Mouse (Mus musculus): Measurements from ENCODE around the gene Gm21188. TPM values are rescaled to one million over a fixed set of nuclear protein-coding genes. Genes with fewer than 3 reads are reported as not detected.
"Not testable (repeated sequence)": the region's sequence is repeated elsewhere in the genome, so short reads cannot be mapped to it uniquely, and the experiment has no call there.

Gm21188 gene
- total and polyA plus RNA-seq, 3 experiments, result not detected

DNA sequence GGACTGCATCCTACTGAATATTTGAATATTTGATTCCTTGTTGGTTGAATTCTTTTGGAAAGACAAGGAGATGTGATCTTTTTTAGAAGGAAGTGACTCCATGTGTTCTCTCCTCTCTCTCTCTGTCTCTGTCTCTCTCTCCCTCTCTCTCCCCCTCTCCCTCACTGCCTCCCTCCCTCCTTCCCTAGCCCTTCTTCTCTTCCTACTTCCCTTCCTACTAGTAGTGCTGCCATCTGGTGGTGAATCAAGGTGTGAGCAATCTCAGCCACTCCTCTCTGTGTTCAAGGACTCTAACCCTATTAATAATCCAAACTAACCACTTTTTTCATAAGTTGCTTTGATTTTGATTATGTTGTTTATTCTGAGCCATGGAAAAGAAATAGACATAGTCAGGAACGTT lies 30.5 kb downstream of the Gm21188 start:
- H3K27ac ChIP-seq (ENCODE audit: control insufficient read depth, low read depth, low read length); H3K9ac ChIP-seq (ENCODE audit: control insufficient read depth, low read depth, low read length, poor library complexity, severe bottlenecking); H3K4me1 ChIP-seq (ENCODE audit: control insufficient read depth in 1 of 2, insufficient read depth in 2 of 2, low read length in 2 of 2); H3K27me3 ChIP-seq (ENCODE audit: control insufficient read depth in 1 of 2, insufficient read depth in 2 of 2, low read length in 2 of 2); H3K4me3 ChIP-seq (ENCODE audit: control insufficient read depth in 1 of 2, insufficient read depth in 1 of 2, low read depth in 2 of 2, low read length in 2 of 2); H3K9me3 ChIP-seq (replicated peaks; ENCODE audit: insufficient read depth, low read length); H3K79me2 ChIP-seq (ENCODE audit: control insufficient read depth, insufficient read depth, low read length, poor library complexity); H3K36me3 ChIP-seq (ENCODE audit: control insufficient read depth in 1 of 2, insufficient read depth in 2 of 2, low read length in 2 of 2): not testable (repeated sequence)
- DNase-seq (ENCODE audit: low read depth, low spot score), result peak; percentile 7
- 0 out of 2 replicates have a peak, but pooled peaks have one; percentile 13 for TF ChIP-seq SMC3 (IDR thresholded peaks at IDR 0.05; ENCODE audit: low read depth, low read length)
- TF ChIP-seq CTCF (IDR thresholded peaks at IDR 0.05 in 2 of 3, conservative IDR thresholded peaks at IDR 0.05 in 1 of 3; ENCODE audit: control insufficient read depth in 1 of 3, insufficient read depth in 1 of 3, low read depth in 2 of 3, low read length in 3 of 3, poor library complexity in 1 of 3, severe bottlenecking in 1 of 3), result peak in 1 of 3 experiments; percentile 9; a peak in 1 of 6 replicates

DNA sequence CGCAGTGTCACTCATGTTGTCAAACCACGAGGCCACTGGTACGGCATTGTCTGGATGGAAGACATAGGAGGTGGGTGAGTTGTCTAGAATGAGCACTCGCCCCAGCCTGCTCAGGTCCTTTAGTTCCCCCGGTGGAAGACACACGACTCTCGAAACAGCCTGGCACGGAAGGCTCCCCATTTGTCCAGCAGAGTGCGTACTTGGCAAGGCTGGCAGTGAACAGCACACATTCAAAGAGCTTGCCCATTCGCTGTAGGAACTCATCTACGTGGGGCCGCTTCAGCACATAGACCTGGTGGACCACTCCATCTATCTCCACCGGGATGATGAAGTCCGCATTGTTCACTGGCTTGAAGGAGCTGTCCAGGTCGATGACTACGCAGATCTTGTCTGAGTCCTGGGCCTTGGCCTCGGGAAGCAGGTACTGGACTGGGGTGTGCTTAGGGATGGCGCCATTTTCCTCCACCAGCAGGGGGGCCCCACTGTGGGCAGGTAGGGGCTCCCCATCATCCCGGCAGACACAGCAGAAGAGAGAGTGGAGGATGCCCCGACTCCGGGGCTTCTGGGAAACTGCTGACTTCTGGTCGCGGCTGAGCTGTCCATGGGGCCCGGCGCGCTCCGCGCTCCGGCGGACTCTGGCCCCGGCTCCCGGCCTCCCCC lies 36.5 kb downstream of the Gm21188 start:
- not testable (repeated sequence) for H3K79me2 ChIP-seq (ENCODE audit: control insufficient read depth, insufficient read depth, low read length, poor library complexity); H3K27me3 ChIP-seq (ENCODE audit: control insufficient read depth in 1 of 2, insufficient read depth in 2 of 2, low read length in 2 of 2); H3K4me1 ChIP-seq (ENCODE audit: control insufficient read depth in 1 of 2, insufficient read depth in 2 of 2, low read length in 2 of 2); DNase-seq (ENCODE audit: low read depth, low spot score); H3K4me3 ChIP-seq (ENCODE audit: control insufficient read depth in 1 of 2, insufficient read depth in 1 of 2, low read depth in 2 of 2, low read length in 2 of 2); H3K9me3 ChIP-seq (replicated peaks; ENCODE audit: insufficient read depth, low read length); H3K9ac ChIP-seq (ENCODE audit: control insufficient read depth, low read depth, low read length, poor library complexity, severe bottlenecking); H3K27ac ChIP-seq (ENCODE audit: control insufficient read depth, low read depth, low read length); H3K36me3 ChIP-seq (ENCODE audit: control insufficient read depth in 1 of 2, insufficient read depth in 2 of 2, low read length in 2 of 2)

DNA sequence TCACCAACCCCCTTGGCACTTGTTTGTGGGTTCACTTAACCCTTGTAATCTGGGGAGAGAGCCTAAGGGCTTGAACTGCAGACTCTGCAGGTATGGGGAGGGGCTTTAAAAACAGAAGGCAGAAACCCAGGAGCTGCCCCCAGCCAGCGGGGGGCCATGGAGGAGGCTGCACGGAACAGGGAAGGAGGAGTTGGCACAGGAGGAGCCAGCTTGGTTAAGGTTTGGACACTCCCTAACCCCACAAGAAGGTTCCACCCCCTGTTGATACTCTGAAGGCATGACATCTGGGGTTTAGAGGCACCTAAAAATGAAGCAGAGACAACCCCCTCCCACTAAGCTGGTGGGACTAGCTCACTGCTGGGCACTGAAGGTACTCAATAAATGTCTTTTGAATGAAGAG lies 38.0 kb downstream of the Gm21188 start:
- H3K36me3 ChIP-seq (ENCODE audit: control insufficient read depth in 1 of 2, insufficient read depth in 2 of 2, low read length in 2 of 2), result not testable (repeated sequence)

DNA sequence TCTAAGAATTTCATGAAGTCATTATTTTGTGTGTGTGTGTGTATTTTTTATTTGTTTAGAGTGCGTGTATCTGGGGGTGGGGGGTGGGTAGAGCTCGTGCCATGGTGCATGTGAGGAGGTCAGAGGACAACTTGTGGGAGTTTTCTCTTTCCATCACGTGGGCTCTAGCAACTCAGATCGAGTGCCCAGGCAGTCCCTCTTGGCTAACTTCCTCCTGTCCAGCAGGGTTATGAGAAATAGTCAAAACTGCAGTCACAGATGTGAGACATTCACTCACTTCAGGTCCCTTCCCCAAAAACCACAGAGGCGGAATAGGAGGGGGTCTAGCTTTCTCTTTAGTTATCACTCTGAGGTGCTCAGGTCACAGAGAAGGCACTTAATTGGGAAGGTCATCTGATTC lies 38.5 kb downstream of the Gm21188 start:
- H3K27ac ChIP-seq (ENCODE audit: control insufficient read depth, low read depth, low read length); H3K9me3 ChIP-seq (replicated peaks; ENCODE audit: insufficient read depth, low read length): not testable (repeated sequence)

More for the DNA sequence above, 38.0 kb downstream of the Gm21188 start:
- not testable (repeated sequence) for H3K9ac ChIP-seq (ENCODE audit: control insufficient read depth, low read depth, low read length, poor library complexity, severe bottlenecking); DNase-seq (ENCODE audit: low read depth, low spot score); H3K4me1 ChIP-seq (ENCODE audit: control insufficient read depth in 1 of 2, insufficient read depth in 2 of 2, low read length in 2 of 2); H3K27ac ChIP-seq (ENCODE audit: control insufficient read depth, low read depth, low read length); H3K4me3 ChIP-seq (ENCODE audit: control insufficient read depth in 1 of 2, insufficient read depth in 1 of 2, low read depth in 2 of 2, low read length in 2 of 2); H3K9me3 ChIP-seq (replicated peaks; ENCODE audit: insufficient read depth, low read length); H3K79me2 ChIP-seq (ENCODE audit: control insufficient read depth, insufficient read depth, low read length, poor library complexity); H3K27me3 ChIP-seq (ENCODE audit: control insufficient read depth in 1 of 2, insufficient read depth in 2 of 2, low read length in 2 of 2)

DNA sequence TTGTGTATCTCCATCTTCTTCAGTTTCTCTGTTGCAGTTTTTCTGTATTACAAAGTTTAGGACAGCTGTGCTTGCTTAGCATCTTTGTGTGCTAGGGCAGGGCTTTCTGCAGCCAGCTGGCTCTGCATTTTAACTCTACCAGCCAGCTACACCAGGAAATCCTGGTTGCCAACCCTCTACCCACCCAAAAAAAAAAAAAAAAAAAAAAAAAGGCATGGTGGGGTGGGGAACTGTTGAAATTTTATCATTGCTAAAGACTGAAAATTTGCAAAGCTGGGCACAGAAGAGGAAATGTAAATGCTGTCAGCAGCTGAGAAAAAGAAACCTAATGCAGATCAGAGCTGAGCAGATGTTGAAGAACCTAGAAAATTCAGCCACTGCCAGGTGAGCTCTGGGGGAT lies 41.9 kb downstream of the Gm21188 start:
- not testable (repeated sequence) for H3K27ac ChIP-seq (ENCODE audit: control insufficient read depth, low read depth, low read length); H3K4me1 ChIP-seq (ENCODE audit: control insufficient read depth in 1 of 2, insufficient read depth in 2 of 2, low read length in 2 of 2); H3K9me3 ChIP-seq (replicated peaks; ENCODE audit: insufficient read depth, low read length); H3K27me3 ChIP-seq (ENCODE audit: control insufficient read depth in 1 of 2, insufficient read depth in 2 of 2, low read length in 2 of 2); H3K9ac ChIP-seq (ENCODE audit: control insufficient read depth, low read depth, low read length, poor library complexity, severe bottlenecking); H3K79me2 ChIP-seq (ENCODE audit: control insufficient read depth, insufficient read depth, low read length, poor library complexity); H3K4me3 ChIP-seq (ENCODE audit: control insufficient read depth in 1 of 2, insufficient read depth in 1 of 2, low read depth in 2 of 2, low read length in 2 of 2); DNase-seq (ENCODE audit: low read depth, low spot score); H3K36me3 ChIP-seq (ENCODE audit: control insufficient read depth in 1 of 2, insufficient read depth in 2 of 2, low read length in 2 of 2)

More for the DNA sequence above, 38.5 kb downstream of the Gm21188 start:
- not testable (repeated sequence) for H3K9ac ChIP-seq (ENCODE audit: control insufficient read depth, low read depth, low read length, poor library complexity, severe bottlenecking); DNase-seq (ENCODE audit: low read depth, low spot score); H3K79me2 ChIP-seq (ENCODE audit: control insufficient read depth, insufficient read depth, low read length, poor library complexity); H3K4me3 ChIP-seq (ENCODE audit: control insufficient read depth in 1 of 2, insufficient read depth in 1 of 2, low read depth in 2 of 2, low read length in 2 of 2); H3K4me1 ChIP-seq (ENCODE audit: control insufficient read depth in 1 of 2, insufficient read depth in 2 of 2, low read length in 2 of 2); H3K36me3 ChIP-seq (ENCODE audit: control insufficient read depth in 1 of 2, insufficient read depth in 2 of 2, low read length in 2 of 2); H3K27me3 ChIP-seq (ENCODE audit: control insufficient read depth in 1 of 2, insufficient read depth in 2 of 2, low read length in 2 of 2)

DNA sequence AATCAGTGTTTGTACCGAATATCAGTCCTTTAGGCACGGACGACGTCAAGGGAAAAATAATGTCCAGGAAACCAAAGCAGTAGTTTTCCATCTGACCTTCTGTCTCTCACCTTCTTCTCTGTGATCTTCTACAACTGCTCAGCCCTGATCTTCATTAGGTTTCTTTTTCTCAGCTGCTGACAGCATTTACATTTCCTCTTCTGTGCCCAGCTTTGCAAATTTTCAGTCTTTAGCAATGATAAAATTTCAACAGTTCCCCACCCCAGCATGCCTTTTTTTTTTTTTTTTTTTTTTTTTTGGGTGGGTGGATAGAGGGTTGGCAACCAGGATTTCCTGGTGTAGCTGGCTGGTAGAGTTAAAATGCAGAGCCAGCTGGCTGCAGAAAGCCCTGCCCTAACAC lies 52.8 kb downstream of the Gm21188 start:
- H3K9me3 ChIP-seq (replicated peaks; ENCODE audit: insufficient read depth, low read length), result not testable (repeated sequence)

DNA sequence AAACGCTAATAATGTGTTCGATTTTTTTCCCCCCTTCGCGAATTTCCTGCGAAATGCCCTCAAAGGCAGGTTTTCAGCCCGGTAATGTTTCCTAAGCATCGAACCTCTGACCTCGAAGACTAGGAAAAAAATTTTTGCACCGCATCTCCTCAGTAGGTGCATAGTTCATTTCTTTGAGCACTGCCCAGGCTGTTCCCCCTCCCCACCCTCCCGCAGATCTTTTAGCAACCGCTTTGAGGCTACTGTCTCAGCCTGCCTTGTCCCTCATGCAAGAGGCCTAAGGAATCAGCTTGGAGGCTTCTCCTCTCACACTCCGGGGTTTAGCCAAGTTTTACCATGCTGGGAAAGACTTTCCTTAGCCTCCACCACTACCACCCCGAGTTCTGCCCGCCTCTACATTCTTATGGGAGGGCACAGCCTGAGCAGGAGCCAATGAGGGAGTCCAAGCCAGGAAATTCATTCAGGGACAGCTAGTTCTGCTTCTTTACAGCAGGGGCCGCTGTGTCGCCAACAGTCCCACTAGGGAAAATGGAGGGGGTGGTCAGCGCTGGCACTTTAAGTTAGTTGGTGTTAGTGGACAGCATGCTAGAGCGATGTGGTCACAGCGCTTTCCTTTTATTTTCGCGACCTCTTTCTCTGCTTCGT lies 53.4 kb downstream of the Gm21188 start:
- H3K36me3 ChIP-seq (ENCODE audit: control insufficient read depth in 1 of 2, insufficient read depth in 2 of 2, low read length in 2 of 2); H3K4me3 ChIP-seq (ENCODE audit: control insufficient read depth in 1 of 2, insufficient read depth in 1 of 2, low read depth in 2 of 2, low read length in 2 of 2); H3K79me2 ChIP-seq (ENCODE audit: control insufficient read depth, insufficient read depth, low read length, poor library complexity); DNase-seq (ENCODE audit: low read depth, low spot score); H3K27ac ChIP-seq (ENCODE audit: control insufficient read depth, low read depth, low read length); H3K9ac ChIP-seq (ENCODE audit: control insufficient read depth, low read depth, low read length, poor library complexity, severe bottlenecking); H3K27me3 ChIP-seq (ENCODE audit: control insufficient read depth in 1 of 2, insufficient read depth in 2 of 2, low read length in 2 of 2); H3K9me3 ChIP-seq (replicated peaks; ENCODE audit: insufficient read depth, low read length); H3K4me1 ChIP-seq (ENCODE audit: control insufficient read depth in 1 of 2, insufficient read depth in 2 of 2, low read length in 2 of 2): not testable (repeated sequence)

More for the DNA sequence above, 52.8 kb downstream of the Gm21188 start:
- H3K9ac ChIP-seq (ENCODE audit: control insufficient read depth, low read depth, low read length, poor library complexity, severe bottlenecking); H3K4me1 ChIP-seq (ENCODE audit: control insufficient read depth in 1 of 2, insufficient read depth in 2 of 2, low read length in 2 of 2); H3K27me3 ChIP-seq (ENCODE audit: control insufficient read depth in 1 of 2, insufficient read depth in 2 of 2, low read length in 2 of 2); H3K27ac ChIP-seq (ENCODE audit: control insufficient read depth, low read depth, low read length); DNase-seq (ENCODE audit: low read depth, low spot score); H3K79me2 ChIP-seq (ENCODE audit: control insufficient read depth, insufficient read depth, low read length, poor library complexity); H3K4me3 ChIP-seq (ENCODE audit: control insufficient read depth in 1 of 2, insufficient read depth in 1 of 2, low read depth in 2 of 2, low read length in 2 of 2); H3K36me3 ChIP-seq (ENCODE audit: control insufficient read depth in 1 of 2, insufficient read depth in 2 of 2, low read length in 2 of 2): not testable (repeated sequence)

Data from MEL (cell line).